Mouse (Mus musculus) layer of hippocampus, adult 11-12 months (tissue): ENCODE measurements around the gene Cd36.

Source experiments
- DNase-seq: peaks from one replicate; pipeline ENCODE4 v3.0.0; 2022; ENCODE audit warnings: low spot score

Cd36 gene

GRCm38 (mm10) chr5:17857871-17858270 is 30.7 kb downstream of the Cd36 start:
- no peak for DNase-seq

DNA sequence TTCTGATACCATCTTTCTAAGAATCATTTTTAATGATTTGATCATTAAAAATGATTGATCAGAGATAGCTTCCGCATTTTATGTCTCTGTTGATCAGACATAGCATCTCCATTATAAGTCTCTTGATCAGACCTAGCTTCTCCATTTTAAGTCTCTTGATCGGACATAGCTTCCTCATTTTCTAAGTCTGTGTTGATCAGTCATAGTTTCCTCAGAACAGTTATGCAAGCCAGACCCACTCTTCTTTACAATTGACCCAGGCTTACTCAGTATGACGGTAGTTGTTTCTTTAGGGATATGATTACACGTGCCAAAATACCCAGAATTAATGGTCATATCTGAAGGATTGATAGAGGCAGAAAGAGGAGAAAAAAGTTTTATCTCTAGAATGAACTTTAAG is 31.3 kb downstream of the Cd36 start:
- no peak for DNase-seq

GRCm38 (mm10) chr5:17854127-17854923 is 34.3 kb downstream of the Cd36 start:
- no peak for DNase-seq

DNA sequence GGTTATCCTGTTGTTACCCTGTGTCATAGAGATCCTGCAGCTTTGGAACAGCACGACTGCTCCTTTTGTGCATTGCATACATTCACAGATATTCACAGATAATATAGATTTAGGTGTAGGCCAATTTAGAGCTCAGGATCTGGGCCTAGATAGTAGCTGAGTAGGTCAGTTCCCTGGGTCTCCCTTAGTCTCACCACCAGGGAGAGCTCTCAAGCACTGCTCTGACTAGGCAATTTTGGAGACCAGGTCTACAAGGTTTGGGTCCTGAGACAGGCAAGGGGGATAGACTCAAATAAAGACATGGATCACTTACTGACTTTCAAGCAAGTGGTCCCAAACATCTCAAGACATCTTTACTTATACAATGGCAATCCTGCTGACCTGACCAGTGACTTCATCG is 38.0 kb downstream of the Cd36 start:
- no peak for DNase-seq

- no peak for DNase-seq
These were observed 39.0 kb downstream of the Cd36 start for GRCm38 (mm10) chr5:17849582-17849981.

GRCm38 (mm10) chr5:17848733-17849132 is 39.9 kb downstream of the Cd36 start:
- no peak for DNase-seq

- no peak for DNase-seq
These were observed 40.3 kb downstream of the Cd36 start for GRCm38 (mm10) chr5:17848267-17848666.

DNA sequence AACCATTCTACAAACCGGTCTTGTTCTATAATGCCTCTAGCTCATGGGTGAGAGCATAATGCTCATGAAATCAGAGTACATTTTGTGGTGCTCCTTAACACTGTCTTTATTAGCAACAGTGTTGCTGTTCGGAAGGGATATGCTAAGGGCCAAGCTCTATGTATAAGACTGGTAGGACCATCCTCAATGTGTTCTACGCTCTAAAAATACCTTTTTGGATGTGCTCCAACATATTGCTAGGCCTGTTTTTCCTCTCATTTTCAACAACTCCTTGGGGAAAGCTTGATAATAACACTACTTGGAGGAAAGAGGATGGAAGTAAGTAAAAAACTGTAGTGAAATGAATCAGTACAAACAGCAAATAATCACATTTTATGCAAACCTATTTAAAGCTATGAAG is 44.7 kb downstream of the Cd36 start:
- no peak for DNase-seq

- no peak for DNase-seq
These were observed 45.3 kb downstream of the Cd36 start for GRCm38 (mm10) chr5:17843316-17843715.

- no peak for DNase-seq
These were observed 46.4 kb downstream of the Cd36 start for GRCm38 (mm10) chr5:17842111-17842729.

GRCm38 (mm10) chr5:17839549-17839948 is 49.1 kb downstream of the Cd36 start:
- DNase-seq: no peak

- no peak for DNase-seq
These were observed 52.2 kb downstream of the Cd36 start for GRCm38 (mm10) chr5:17836408-17836807.

GRCm38 (mm10) chr5:17835302-17836097 is 53.1 kb downstream of the Cd36 start:
- DNase-seq: no peak

DNA sequence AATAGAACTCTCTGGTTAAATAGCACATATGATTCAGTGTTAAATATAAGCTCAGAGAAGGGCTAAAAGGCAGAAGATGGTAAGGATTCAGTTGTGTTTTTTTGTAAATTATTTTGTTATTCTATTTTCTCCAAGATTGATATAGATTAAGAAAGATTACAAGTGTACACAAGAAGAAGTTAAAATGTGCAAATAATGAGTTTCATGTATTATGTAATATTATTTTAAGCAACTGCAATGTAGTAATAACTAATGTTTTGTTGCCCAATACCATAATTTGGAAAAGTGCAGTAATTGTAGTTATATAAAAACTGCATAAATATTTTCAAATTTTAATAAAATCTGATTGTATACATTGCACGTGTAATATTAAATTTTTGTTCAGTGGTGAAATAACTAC is 54.8 kb downstream of the Cd36 start:
- DNase-seq: no peak

DNA sequence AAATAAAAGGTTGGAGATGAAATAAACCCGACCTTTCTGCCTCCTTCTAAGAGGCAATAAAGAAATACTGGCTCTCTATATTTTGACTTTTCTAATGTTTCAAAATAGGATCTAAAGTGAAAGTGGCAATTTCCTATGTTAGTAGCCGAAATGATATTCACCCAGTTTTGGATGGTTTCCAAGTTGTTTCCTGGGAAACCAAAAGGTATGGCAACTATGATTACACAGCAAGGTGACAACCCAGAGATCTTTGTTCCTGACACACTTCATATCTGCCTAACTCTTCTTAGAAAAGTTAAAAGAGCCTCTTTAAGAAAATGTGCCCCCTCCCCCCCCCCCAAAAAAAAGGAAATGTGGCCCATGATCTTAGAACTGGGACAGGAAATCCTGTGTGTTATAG is 58.1 kb downstream of the Cd36 start:
- no peak for DNase-seq

- no peak for DNase-seq
These were observed 59.7 kb downstream of the Cd36 start for GRCm38 (mm10) chr5:17828713-17829544.

- no peak for DNase-seq
These were observed 67.2 kb downstream of the Cd36 start for GRCm38 (mm10) chr5:17821395-17821794.

DNA sequence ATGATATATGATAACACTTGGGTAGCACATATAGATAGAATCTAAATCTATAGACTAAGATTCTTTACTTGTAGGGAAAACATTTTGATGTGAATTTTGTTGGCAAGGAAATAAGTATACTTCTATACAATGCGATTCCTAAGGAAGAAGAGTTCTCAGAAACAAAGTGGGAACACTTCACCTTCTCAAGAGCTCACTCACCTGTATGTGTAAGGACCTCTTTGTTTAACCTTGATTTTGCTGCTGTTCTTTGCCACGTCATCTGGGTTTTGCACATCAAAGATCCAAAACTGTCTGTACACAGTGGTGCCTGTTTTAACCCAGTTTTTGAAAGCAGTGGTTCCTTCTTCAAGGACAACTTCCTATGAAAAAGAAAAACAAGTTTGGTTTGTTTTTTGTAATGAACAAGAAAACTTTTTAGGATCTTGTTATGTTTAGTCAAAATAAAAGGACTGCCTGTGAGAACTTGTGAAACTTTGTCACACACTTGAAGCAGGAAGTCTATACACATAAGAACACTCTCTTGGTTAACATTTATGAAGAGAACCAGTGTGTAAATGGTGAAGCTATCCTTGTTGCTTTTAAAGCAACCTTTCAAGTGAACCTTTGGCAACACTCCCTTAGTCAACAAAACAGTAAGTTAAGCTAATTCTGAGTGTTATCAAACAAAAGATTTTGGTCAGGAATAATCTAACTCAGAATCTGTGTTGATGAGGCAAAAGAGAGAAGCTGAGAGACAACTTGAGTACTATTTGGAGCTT is 68.2 kb downstream of the Cd36 start:
- no peak for DNase-seq

DNA sequence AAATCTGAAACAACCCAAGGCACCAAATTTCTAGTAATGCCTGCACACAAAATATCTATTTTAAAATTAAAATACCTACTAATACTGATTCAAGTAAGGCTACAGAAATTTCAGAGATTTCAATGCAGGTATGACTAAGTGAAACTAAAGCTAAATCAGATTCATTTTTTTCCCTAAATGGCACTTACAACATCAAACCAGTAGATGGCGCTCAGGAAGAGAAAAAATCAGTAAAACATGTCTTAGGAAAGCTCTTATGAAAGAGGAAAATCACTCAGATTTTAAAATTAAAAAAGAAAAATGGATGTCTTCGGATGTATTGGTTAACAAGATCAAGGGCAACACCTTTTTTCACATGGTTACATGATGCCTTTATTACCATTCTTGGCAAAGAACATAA is 72.4 kb downstream of the Cd36 start:
- DNase-seq: peak; percentile 20

DNA sequence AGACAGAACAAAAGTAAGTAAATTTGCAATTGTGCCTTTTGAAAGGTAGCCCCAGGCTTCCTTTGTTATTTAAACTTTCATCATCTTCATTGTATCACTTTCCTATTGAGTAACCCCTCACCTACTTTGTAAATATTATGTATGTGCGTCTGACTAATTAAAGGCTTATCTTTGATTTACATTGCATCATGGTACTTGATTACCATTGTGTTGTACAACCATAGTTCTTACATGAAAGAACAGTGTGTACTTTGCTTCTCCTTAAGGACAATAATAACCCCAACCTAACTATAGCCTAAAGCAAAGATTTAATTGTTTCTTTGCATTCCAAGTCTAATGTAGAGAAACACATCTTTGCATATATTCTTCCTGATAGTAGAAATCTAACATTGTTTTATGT is 78.3 kb downstream of the Cd36 start:
- no peak for DNase-seq

- no peak for DNase-seq
These were observed 81.7 kb downstream of the Cd36 start for GRCm38 (mm10) chr5:17806774-17807377.
